Mouse (Mus musculus) heart, embryonic 12.5 days (tissue): ENCODE data around the gene Nrg3. TPM values are rescaled to one million over a fixed set of nuclear protein-coding genes. Genes with fewer than 3 reads are reported as not detected.
A peak's percentile ranks its signal among the peaks of the same experiment; 100 is the strongest.

Experiments
- ATAC-seq: fragments of 200-750 bp; cut with Nextera tagmentation; 2 replicates; pipeline ENCODE4 v1.8.0; 2017; ENCODE audit warnings: moderate TSS enrichment, moderate library complexity; ENCODE audit not compliant: insufficient number of reproducible peaks, low FRiP score
- H3K27ac ChIP-seq: fragments of 300-500 bp; sonication (generic); 2 replicates; pipeline ENCODE4 v1.5.1; 2016; ENCODE audit warnings: mild to moderate bottlenecking, moderate library complexity; ENCODE audit not compliant: poor library complexity, severe bottlenecking
- H3K27me3 ChIP-seq: fragments of 300-500 bp; sonication (generic); replicated peaks from 2 replicates; pipeline ENCODE4 v1.6.1; 2016; ENCODE audit warnings: mild to moderate bottlenecking, moderate library complexity
- H3K36me3 ChIP-seq: fragments of 300-500 bp; sonication (generic); 2 replicates; pipeline ENCODE4 v1.6.1; 2016; ENCODE audit warnings: mild to moderate bottlenecking, moderate library complexity
- H3K4me1 ChIP-seq: fragments of 300-500 bp; sonication (generic); replicated peaks from 2 replicates; pipeline ENCODE4 v1.6.1; 2016; ENCODE audit warnings: mild to moderate bottlenecking
- H3K4me2 ChIP-seq: fragments of 300-500 bp; sonication (generic); 2 replicates; pipeline ENCODE4 v1.6.1; 2016; ENCODE audit warnings: mild to moderate bottlenecking, moderate library complexity
- H3K4me3 ChIP-seq: fragments of 300-500 bp; sonication (generic); 2 replicates; pipeline ENCODE4 v1.5.1; 2016; ENCODE audit warnings: mild to moderate bottlenecking
- H3K9ac ChIP-seq: fragments of 300-500 bp; sonication (generic); 2 replicates; pipeline ENCODE4 v1.6.1; 2016; ENCODE audit warnings: mild to moderate bottlenecking, moderate library complexity
- H3K9me3 ChIP-seq: fragments of 300-500 bp; sonication (generic); replicated peaks from 2 replicates; pipeline ENCODE4 v1.6.1; 2016; ENCODE audit warnings: mild to moderate bottlenecking, moderate library complexity
- WGBS: fragments of 180-500 bp; shearing (Covaris S2); methylation state at CpG from one replicate; pipeline ENCODE4 v1.1.7; 2016; 5-methylcytosine and 5-hydroxymethylcytosine counted together
- polyA plus RNA-seq: library from polyadenylated mRNA; unstranded; fragments of >200 nt; fragmentation: Nextera tagmentation; extraction: Ambion mirVana; gene quantifications from 2 replicates; pipeline ENCODE4 v1.2.1, GENCODE M21; 2016

The Nrg3 gene
- polyA plus RNA-seq = not detected in 2 replicates

- peak; percentile 53 for ATAC-seq
- Histone ChIP-seq H3K9me3 (no peaks in the 10 kb centered on the region), H3K27ac (no peak within 1 kb of the TSS), H3K27me3 (peaks cover 75% of the 10 kb centered on the region), H3K4me2 (peak within 1 kb of the TSS; percentile 90), H3K36me3 (no peaks in the 10 kb centered on the region), H3K4me1 (peaks cover 20% of the 10 kb centered on the region), H3K9ac (peak within 1 kb of the TSS; percentile 17; the same call in 1 of the 2 replicates), H3K4me3 (peak within 1 kb of the TSS; percentile 55)
- 3% methylated on average over 95 of the region's 121 CpGs for WGBS
These were observed at the start of gene Nrg3 for GRCm38 (mm10) chr14:39472790-39473761. Nrg3 (minus strand) TSS chr14:39473088.

- H3K9me3 ChIP-seq = peaks cover 7% of the 10 kb centered on the region
- ATAC-seq = no peak
- no peaks in the 10 kb centered on the region for H3K4me1 ChIP-seq
- 73% methylated on average over 1 of the region's 1 CpGs for WGBS
- H3K9ac ChIP-seq = no peak overlapping the region
- no peak overlapping the region for H3K27ac ChIP-seq
- no peaks in the 10 kb centered on the region for H3K36me3 ChIP-seq
- no peak overlapping the region for H3K4me3 ChIP-seq
- H3K27me3 ChIP-seq = no peaks in the 10 kb centered on the region
- no peak overlapping the region for H3K4me2 ChIP-seq
These were observed 36.1 kb upstream of the Nrg3 start for GRCm38 (mm10) chr14:39508956-39509355.

- Histone ChIP-seq H3K4me1 (peaks cover 20% of the 10 kb centered on the region), H3K27ac (no peak overlapping the region), H3K4me3 (peak overlapping the region; percentile 55), H3K9me3 (no peaks in the 10 kb centered on the region), H3K36me3 (no peaks in the 10 kb centered on the region), H3K9ac (no peak overlapping the region), H3K27me3 (peaks cover 75% of the 10 kb centered on the region), H3K4me2 (peak overlapping the region; percentile 90)
- 3% methylated on average over 27 of the region's 27 CpGs for WGBS
- no peak for ATAC-seq
These were observed 903 bp upstream of the Nrg3 start for GRCm38 (mm10) chr14:39473771-39474211.

- 3% methylated on average over 54 of the region's 56 CpGs for WGBS
- Histone ChIP-seq H3K27me3 (peaks cover 71% of the 10 kb centered on the region), H3K4me1 (peaks cover 20% of the 10 kb centered on the region), H3K27ac (no peak overlapping the region), H3K9me3 (no peaks in the 10 kb centered on the region), H3K36me3 (no peaks in the 10 kb centered on the region), H3K9ac (peak overlapping the region; percentile 17; the same call in 1 of the 2 replicates), H3K4me2 (peak overlapping the region; percentile 90), H3K4me3 (peak overlapping the region; percentile 55)
- peak; percentile 45; the same call in 1 of the 2 replicates for ATAC-seq
These were observed 639 bp downstream of the Nrg3 start for GRCm38 (mm10) chr14:39472146-39472751.

- ATAC-seq = peak; percentile 22; the same call in 1 of the 2 replicates
- Histone ChIP-seq H3K9ac (no peak overlapping the region), H3K27me3 (peaks cover 65% of the 10 kb centered on the region), H3K9me3 (no peaks in the 10 kb centered on the region), H3K4me1 (peaks cover 20% of the 10 kb centered on the region), H3K27ac (no peak overlapping the region), H3K4me3 (peak overlapping the region; percentile 55; the same call in 1 of the 2 replicates), H3K4me2 (no peak overlapping the region), H3K36me3 (no peaks in the 10 kb centered on the region)
- WGBS = 8% methylated on average over 12 of the region's 12 CpGs
These were observed 1.5 kb downstream of the Nrg3 start for GRCm38 (mm10) chr14:39471236-39471981.

GRCm38 (mm10) chr14:39445501-39445900 lies 27.4 kb downstream of the Nrg3 start:
- Histone ChIP-seq H3K27ac (no peak overlapping the region), H3K27me3 (no peaks in the 10 kb centered on the region), H3K4me2 (no peak overlapping the region), H3K9ac (no peak overlapping the region), H3K36me3 (no peaks in the 10 kb centered on the region), H3K4me1 (no peaks in the 10 kb centered on the region), H3K9me3 (no peaks in the 10 kb centered on the region), H3K4me3 (no peak overlapping the region)
- WGBS = 82% methylated on average over 1 of the region's 1 CpGs
- no peak for ATAC-seq

GRCm38 (mm10) chr14:39428503-39428902 lies 44.4 kb downstream of the Nrg3 start:
- H3K4me1 ChIP-seq = no peaks in the 10 kb centered on the region
- H3K9me3 ChIP-seq = no peaks in the 10 kb centered on the region
- H3K27ac ChIP-seq = no peak overlapping the region
- no peak overlapping the region for H3K9ac ChIP-seq
- ATAC-seq = no peak
- H3K4me2 ChIP-seq = no peak overlapping the region
- no peak overlapping the region for H3K4me3 ChIP-seq
- 78% methylated on average over 5 of the region's 5 CpGs for WGBS
- no peaks in the 10 kb centered on the region for H3K27me3 ChIP-seq
- no peaks in the 10 kb centered on the region for H3K36me3 ChIP-seq

- Histone ChIP-seq H3K27me3 (no peaks in the 10 kb centered on the region), H3K9me3 (no peaks in the 10 kb centered on the region), H3K9ac (no peak overlapping the region), H3K4me1 (no peaks in the 10 kb centered on the region), H3K27ac (no peak overlapping the region), H3K36me3 (no peaks in the 10 kb centered on the region), H3K4me3 (no peak overlapping the region), H3K4me2 (no peak overlapping the region)
- 72% methylated on average over 1 of the region's 1 CpGs for WGBS
- no peak for ATAC-seq
These were observed 51.0 kb downstream of the Nrg3 start for GRCm38 (mm10) chr14:39421874-39422273.

- 72% methylated on average over 9 of the region's 9 CpGs for WGBS
These were observed 59.6 kb downstream of the Nrg3 start for GRCm38 (mm10) chr14:39413270-39413669.

GRCm38 (mm10) chr14:39386845-39387244 lies 86.0 kb downstream of the Nrg3 start:
- no peaks in the 10 kb centered on the region for H3K27me3 ChIP-seq
- no peak for ATAC-seq
- H3K4me2 ChIP-seq = no peak overlapping the region
- H3K9ac ChIP-seq = no peak overlapping the region
- no peaks in the 10 kb centered on the region for H3K36me3 ChIP-seq
- no peak overlapping the region for H3K4me3 ChIP-seq
- H3K4me1 ChIP-seq = no peaks in the 10 kb centered on the region
- no peak overlapping the region for H3K27ac ChIP-seq
- H3K9me3 ChIP-seq = no peaks in the 10 kb centered on the region

More at GRCm38 (mm10) chr14:39413270-39413669, 59.6 kb downstream of the Nrg3 start:
- Histone ChIP-seq H3K36me3 (no peaks in the 10 kb centered on the region), H3K27me3 (no peaks in the 10 kb centered on the region), H3K9me3 (no peaks in the 10 kb centered on the region), H3K4me3 (no peak overlapping the region), H3K27ac (no peak overlapping the region), H3K4me1 (no peaks in the 10 kb centered on the region), H3K4me2 (no peak overlapping the region), H3K9ac (no peak overlapping the region)
- no peak for ATAC-seq

- no peak overlapping the region for H3K27ac ChIP-seq
- H3K9me3 ChIP-seq = no peaks in the 10 kb centered on the region
- H3K4me1 ChIP-seq = no peaks in the 10 kb centered on the region
- ATAC-seq = no peak
- no peak overlapping the region for H3K4me2 ChIP-seq
- H3K36me3 ChIP-seq = no peaks in the 10 kb centered on the region
- H3K27me3 ChIP-seq = no peaks in the 10 kb centered on the region
- no peak overlapping the region for H3K4me3 ChIP-seq
- no peak overlapping the region for H3K9ac ChIP-seq
These were observed 91.6 kb downstream of the Nrg3 start for GRCm38 (mm10) chr14:39381321-39381720.
